Mouse (Mus musculus) lung, adult 18-20 months (tissue): Measurements from ENCODE around the gene Il4ra.

Experiments
- DNase-seq, 2 experiments: peaks; one replicate each; pipeline ENCODE4 v3.0.0; 2022; ENCODE audit warnings: mixed read lengths in 2 of 2

The Il4ra gene

GRCm38 (mm10) chr7:125550881-125551381 is 989 bp upstream of the Il4ra start:
- DNase-seq, result peak; percentile 68 to 71

- DNase-seq, result no peak
Observed at GRCm38 (mm10) chr7:125552851-125553555, 1.1 kb downstream of the Il4ra start.

DNA sequence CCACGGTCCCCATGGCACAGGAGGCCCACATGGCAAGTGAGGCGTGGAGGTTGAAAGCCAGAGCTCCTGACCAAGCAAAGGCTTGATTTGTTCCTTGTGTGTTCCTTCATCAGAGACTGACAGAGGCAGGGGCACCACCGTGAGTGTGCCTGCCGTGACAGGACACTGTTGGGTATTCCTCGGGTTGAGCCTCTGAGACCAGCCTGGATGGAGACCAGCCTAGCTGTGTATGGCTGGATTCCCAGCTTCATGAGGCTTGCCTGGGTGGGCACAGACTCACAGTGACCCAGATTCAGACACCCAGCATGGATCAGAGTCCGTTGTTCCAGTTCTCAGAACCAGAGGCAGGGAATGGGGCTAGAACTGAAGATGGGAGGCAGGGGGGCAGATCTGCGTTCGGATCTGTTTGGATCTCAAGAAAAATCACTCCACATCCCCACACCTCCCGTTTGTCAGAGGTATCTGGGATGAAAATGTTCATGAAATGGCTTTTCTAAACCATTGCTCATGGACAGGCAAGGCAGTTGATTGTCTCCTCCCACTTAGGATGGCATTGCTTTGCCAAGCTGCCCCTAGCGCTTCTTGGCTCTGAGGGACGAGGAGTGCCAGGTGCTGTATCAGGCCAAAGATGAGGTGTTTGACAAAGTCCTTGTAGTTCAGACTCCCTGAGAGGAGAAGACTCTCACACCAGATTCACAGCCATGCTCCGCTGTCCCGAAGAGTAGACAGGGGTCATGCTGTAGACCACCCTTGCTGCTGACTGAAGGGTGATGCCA is 1.9 kb downstream of the Il4ra start:
- DNase-seq, result no peak

DNA sequence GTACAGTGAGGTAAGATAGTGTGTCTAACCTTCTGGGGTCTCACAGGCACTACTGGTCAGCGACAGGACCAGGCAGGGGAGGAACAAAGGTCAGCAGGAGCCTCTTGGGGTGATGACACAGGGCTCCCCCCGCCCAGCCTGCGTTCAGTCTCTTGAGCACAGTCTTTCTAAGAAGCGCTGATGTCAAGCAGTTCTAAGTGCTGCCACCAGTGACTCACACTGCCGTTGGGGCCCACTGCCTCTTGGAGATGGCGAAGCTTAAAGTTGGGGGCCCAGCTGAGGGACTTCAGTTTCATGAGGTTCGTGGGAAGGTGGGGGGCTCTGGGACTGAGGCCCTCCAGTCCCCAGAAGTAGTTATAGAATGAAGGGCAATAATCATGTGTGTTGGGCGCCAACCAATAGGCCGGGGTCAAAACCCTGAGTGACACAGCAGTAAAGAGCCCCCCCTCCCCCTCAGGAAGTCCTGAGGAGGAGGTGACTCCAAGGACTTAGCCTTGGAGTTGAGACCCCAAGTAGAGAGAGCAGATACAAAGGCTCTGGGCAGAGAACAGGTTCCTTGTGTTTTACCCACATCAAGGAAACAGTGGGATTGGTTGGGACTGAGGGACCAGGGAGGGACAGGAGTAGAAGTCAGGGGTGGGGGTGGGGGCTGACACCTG is 2.7 kb downstream of the Il4ra start:
- DNase-seq, result no peak

DNA sequence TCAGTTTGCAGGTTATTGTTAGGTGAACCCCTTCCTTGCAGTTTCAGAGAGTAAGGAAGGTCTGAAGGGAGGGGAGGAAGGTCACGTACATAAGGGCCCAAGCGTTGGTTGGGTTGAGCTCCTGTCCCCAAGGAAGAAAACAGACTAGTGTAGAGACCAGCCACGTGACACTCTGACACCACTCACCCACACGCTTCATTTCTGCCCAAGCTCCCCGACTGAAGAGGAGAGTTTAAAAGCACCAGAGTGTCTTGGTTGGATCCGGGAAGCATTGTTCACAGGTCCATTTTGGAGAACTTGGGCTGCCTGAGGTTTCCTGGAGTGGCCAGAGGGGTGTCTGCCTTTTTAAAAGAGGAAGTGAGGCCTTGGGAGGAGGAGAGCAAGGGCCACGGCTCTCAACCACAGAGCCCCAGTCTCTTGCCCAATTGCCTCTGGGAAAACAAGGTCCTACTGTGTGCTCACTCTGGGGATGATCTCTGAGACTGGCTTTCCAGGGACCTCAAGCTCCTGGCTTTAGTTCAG is 3.5 kb downstream of the Il4ra start:
- peak in 1 of 2 experiments; percentile 63 for DNase-seq

DNA sequence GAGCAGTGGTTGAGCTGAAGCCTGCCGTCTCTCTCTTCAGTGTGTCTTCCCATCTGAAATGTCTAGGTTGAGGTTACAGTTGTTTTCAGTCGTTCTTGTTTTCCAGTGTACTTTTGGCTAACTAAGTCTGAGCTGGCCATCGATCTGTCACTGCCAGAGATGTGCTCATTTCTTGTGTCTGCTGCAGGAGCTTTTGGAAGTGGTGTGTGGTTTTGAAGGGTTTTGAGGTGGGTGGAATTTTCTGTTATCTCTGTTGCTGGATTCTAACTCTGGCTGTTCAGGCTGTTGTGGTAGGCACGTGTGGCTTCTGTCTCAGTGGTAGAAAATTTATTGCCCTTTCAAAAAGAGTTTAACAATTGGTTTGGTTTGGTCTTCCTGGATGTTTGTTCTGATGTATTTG is 4.2 kb downstream of the Il4ra start:
- no peak for DNase-seq

- DNase-seq, result no peak
Observed at GRCm38 (mm10) chr7:125556865-125557264, 4.9 kb downstream of the Il4ra start.

DNA sequence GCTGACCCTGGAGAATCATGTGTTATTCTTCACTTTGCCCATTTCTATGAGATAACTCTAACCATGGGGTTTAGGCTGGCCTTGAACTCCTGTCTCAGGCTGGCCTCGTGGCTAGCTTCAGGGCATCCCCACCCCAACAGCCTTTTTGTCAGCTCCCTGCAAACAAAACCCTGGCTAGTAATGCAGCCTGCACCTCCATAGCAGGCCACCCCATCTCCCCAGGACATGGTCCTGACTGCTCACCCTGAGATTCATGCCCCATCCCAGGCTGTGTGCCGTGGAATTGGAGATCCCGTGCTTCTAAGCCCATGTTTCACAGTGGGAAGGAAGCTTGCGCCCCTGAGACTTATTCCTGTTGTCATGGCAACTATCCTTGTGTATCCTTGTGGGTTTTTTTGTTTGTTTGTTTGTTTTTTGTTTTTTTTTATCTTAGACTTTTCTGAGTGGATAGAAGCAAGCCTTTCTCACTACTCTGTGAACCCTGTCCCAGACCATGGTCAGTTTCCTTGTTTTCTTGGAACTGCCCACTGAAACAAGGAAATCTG is 6.6 kb downstream of the Il4ra start:
- DNase-seq, result no peak

GRCm38 (mm10) chr7:125558997-125559396 is 7.1 kb downstream of the Il4ra start:
- peak; percentile 62 to 74 for DNase-seq

GRCm38 (mm10) chr7:125559537-125559936 is 7.6 kb downstream of the Il4ra start:
- DNase-seq, result no peak

GRCm38 (mm10) chr7:125560146-125560785 is 8.3 kb downstream of the Il4ra start:
- DNase-seq, result peak; percentile 89 to 94

GRCm38 (mm10) chr7:125561085-125561690 is 9.3 kb downstream of the Il4ra start:
- peak; percentile 95 to 98 for DNase-seq

DNA sequence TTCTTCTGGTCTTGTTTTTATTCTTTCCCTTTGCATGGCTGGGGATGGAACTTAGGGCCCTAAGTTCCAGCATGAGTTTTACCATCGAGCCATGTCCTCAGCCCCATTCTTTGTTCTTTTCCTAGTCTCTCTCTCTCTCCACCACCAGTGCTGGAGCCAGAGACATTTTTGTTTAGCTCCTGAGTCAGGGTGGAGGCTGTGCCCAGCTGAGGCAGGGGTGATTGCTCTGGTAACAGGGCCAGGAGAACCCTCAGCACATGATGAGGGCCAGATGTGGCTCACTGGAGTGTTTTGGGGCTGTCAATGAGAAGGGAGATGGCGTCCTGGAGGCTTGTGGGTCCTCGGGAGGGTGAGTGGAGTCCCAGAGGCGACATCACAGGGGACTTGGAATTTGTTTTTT is 10.5 kb downstream of the Il4ra start:
- no peak for DNase-seq

DNA sequence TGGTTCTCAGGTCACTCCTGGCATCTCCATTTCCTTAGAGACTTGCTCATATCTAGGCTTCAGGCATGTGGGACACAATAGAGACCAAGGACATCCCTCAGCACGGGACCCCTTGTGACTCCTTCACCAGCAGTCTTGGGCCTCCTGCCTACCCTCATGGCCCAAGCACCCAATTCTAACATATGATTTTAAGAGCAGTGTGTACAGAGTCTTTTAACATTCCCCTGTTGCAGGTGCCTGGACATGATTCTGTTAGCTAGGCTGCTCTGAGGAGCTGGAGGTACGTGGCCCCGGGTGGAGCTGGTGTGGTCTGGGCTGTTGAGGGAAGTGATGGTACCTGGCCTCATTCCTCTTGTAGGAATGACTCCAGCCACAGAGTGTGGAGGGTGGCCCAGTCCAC is 11.2 kb downstream of the Il4ra start:
- DNase-seq, result no peak

GRCm38 (mm10) chr7:125564316-125565024 is 12.6 kb downstream of the Il4ra start:
- DNase-seq, result no peak

GRCm38 (mm10) chr7:125565516-125566285 is 13.8 kb downstream of the Il4ra start:
- no peak for DNase-seq

DNA sequence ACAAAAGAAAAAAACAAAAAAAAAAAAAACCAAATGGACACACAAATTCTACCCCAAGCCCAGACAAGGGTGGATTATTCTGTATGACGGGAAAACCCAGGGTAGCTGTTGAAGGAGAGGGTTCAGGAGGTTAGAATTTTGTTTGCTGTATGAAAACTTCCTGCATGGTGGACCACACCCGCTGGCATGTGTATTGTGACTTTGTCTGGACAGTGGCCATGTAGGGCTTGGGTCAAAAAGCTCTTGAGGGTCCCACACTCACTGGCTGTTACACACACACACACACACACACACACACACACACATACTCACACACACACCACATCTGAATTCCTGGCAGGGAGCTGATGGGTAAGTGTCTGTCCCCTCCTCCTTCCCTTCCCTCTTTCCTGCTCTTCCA is 14.5 kb downstream of the Il4ra start:
- peak; percentile 48 to 73 for DNase-seq

GRCm38 (mm10) chr7:125568888-125569287 is 17.0 kb downstream of the Il4ra start:
- DNase-seq, result no peak

- DNase-seq, result no peak
Observed at GRCm38 (mm10) chr7:125571891-125572290, 20.0 kb downstream of the Il4ra start.

- DNase-seq, result no peak
Observed at GRCm38 (mm10) chr7:125572737-125573136, 20.8 kb downstream of the Il4ra start.

- DNase-seq, result no peak
Observed at GRCm38 (mm10) chr7:125573849-125574248, 21.9 kb downstream of the Il4ra start.
